ENCODE assay signal across 15 mouse cellular contexts in genomic region chr7:124759084-124759483, GRCm38 (mm10).
"Had no signal": no experiment of that assay in that cellular context is flagged by ENCODE, and none has a peak within 500 bp of the region (broad histone marks: within the 10 kb centered on the region; RNA-seq: fewer than 3 reads in every experiment).

No protein-coding gene starts in this region.

- DNase-seq: gastrocnemius, adult 2 months; gastrocnemius, postnatal 10 days; gastrocnemius, postnatal 25 days; heart, adult 18-20 months; heart, postnatal 10 days; heart, postnatal 36 days; kidney, adult 11 months; kidney, adult 2 months; kidney, adult 9 months; kidney, postnatal 25 days; kidney, postnatal 4 days; liver; liver, embryonic 13.5 days had no signal

- ATAC-seq: hindbrain, postnatal 0 days; intestine, embryonic 16.5 days had no signal
